Mouse (Mus musculus) layer of hippocampus, adult 2 months (tissue): ENCODE data around the gene Hdhd3. TPM values are rescaled to one million over a fixed set of nuclear protein-coding genes. Genes with fewer than 3 reads are reported as not detected.

Experiments
- DNase-seq, 2 experiments: peaks; one replicate each; pipeline ENCODE4 v3.0.0; 2022; ENCODE audit warnings: low spot score in 2 of 2
- H3K27ac ChIP-seq: fragments of 200-600 bp; 2 replicates; pipeline ENCODE4 v1.8.1; 2022
- H3K4me3 ChIP-seq: fragments of 200-600 bp; 2 replicates; pipeline ENCODE4 v1.8.1; 2022; ENCODE audit warnings: mild to moderate bottlenecking
- CTCF ChIP-seq: fragments of 200-600 bp; conservative IDR thresholded peaks from 2 replicates; pipeline ENCODE4 v1.8.1; 2022; ENCODE audit warnings: antibody characterized with exemption, mild to moderate bottlenecking, moderate library complexity
- total RNA-seq, 2 experiments: library from RNA; stranded (reverse); gene quantifications; 2 replicates each; pipeline ENCODE4 v1.2.3; 2021

Hdhd3 gene
- total RNA-seq, 2 experiments from 2014 or later, result 7.9 to 11.1 TPM

DNA sequence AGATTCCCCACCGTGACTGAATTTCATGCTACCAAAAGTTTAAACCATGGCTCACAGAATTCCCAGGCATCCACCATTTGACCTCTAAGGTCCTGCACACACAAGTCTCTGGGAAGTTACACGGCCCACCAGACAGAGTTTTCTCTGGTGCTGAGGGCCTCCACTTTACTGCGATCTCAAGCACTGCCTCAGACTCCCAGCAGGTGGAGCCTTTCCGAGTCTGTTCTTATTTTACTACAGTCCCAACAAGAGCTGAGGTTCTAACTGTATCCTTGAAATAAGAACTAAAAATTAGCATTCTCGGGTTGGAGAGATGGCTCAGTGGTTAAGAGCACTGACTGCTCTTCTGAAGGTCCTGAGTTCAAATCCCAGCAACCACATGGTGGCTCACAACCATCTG, 48.3 kb downstream of the Hdhd3 start:
- no peak overlapping the region for H3K4me3 ChIP-seq
- peak in 1 of 2 experiments; percentile 40 for DNase-seq
- no peak overlapping the region for H3K27ac ChIP-seq
- TF ChIP-seq CTCF, result peak; percentile 83

Other genes starting within 250 kb of the Hdhd3 start
- gene Slc31a2, start 240.9 kb downstream of the Hdhd3 start, total RNA-seq, result 10 to 100 TPM in 1 of 2 experiments, 1 to 10 TPM in 1; 9.5 to 10.2 TPM
- 10 to 100 TPM; 41.1 to 43.4 TPM for gene Fkbp15, start 142.9 kb downstream of the Hdhd3 start, total RNA-seq
- gene Slc31a1, start 142.7 kb downstream of the Hdhd3 start, total RNA-seq, result 10 to 100 TPM; 11.7 to 11.9 TPM
- 10 to 100 TPM; 49.0 to 51.3 TPM for gene Cdc26, start 94.8 kb downstream of the Hdhd3 start, total RNA-seq
- gene Prpf4, start 94.7 kb downstream of the Hdhd3 start, total RNA-seq, result 10 to 100 TPM; 13.2 to 13.3 TPM
- not detected for gene Rnf183, start 68.2 kb downstream of the Hdhd3 start, total RNA-seq
- gene Wdr31, start 32.6 kb downstream of the Hdhd3 start, total RNA-seq, result 1 to 10 TPM; 7.3 to 8.3 TPM
- gene Bspry, start 23.4 kb downstream of the Hdhd3 start, total RNA-seq, result under 1 TPM; 0.64 to 0.69 TPM
- gene Alad, start 16.5 kb upstream of the Hdhd3 start, total RNA-seq, result 10 to 100 TPM; 24.6 to 31.5 TPM
- gene Pole3, start 21.6 kb upstream of the Hdhd3 start, total RNA-seq, result 10 to 100 TPM; 28.0 to 28.5 TPM
- under 1 TPM in 1 of 2 experiments, not detected in 1; 0.44 TPM for gene 4933430I17Rik, start 21.9 kb upstream of the Hdhd3 start, total RNA-seq
- gene Rgs3, start 56.4 kb upstream of the Hdhd3 start, total RNA-seq, result 10 to 100 TPM; 18.9 to 21.6 TPM